Mouse (Mus musculus) brain, embryonic 14.5 days (tissue): ENCODE measurements at regions not wholly inside any gene's neighbourhood (a gene's known extent, or its start where the extent isn't known, plus 50 kb on each side); places are given as distances from the start of the nearest gene placed in this dataset.

ENCODE experiments used
- CTCF ChIP-seq: fragments of 200-500 bp; IDR thresholded peaks from 2 replicates; pipeline ENCODE4 v1.5.1; 2012; ENCODE audit warnings: inconsistent platforms, mild to moderate bottlenecking, moderate library complexity, borderline replicate concordance; ENCODE audit not compliant: insufficient read depth, insufficient read length; ENCODE audit errors: extremely low read depth
- POLR2A ChIP-seq: fragments of 200-500 bp; IDR thresholded peaks from 2 replicates; pipeline ENCODE4 v1.6.1; 2012; ENCODE audit warnings: mild to moderate bottlenecking, inconsistent platforms, borderline replicate concordance; ENCODE audit not compliant: poor library complexity, insufficient read depth, insufficient read length, severe bottlenecking; ENCODE audit errors: extremely low read depth

GRCm38 (mm10) chr1:6984226-6984625 lies 2176.5 kb downstream of the Gm37988 start:
- TF ChIP-seq CTCF = no peak
- no peak for TF ChIP-seq POLR2A
